Mouse (Mus musculus) heart, adult 11 months (tissue): ENCODE measurements around the gene Tnks1bp1.

ENCODE experiments used
- DNase-seq: peaks from one replicate; pipeline ENCODE4 v3.0.0; 2022

Gene Tnks1bp1

GRCm38 (mm10) chr2:85043623-85044022 is 4.2 kb upstream of the Tnks1bp1 start:
- peak; percentile 82 for DNase-seq

GRCm38 (mm10) chr2:85046222-85046621 is 1.6 kb upstream of the Tnks1bp1 start:
- no peak for DNase-seq

- peak; percentile 95 for DNase-seq
Measured at GRCm38 (mm10) chr2:85047081-85047480, 741 bp upstream of the Tnks1bp1 start.

- peak; percentile 99 for DNase-seq
Measured at GRCm38 (mm10) chr2:85048168-85048751, 438 bp downstream of the Tnks1bp1 start.

GRCm38 (mm10) chr2:85049277-85049676 is 1.5 kb downstream of the Tnks1bp1 start:
- peak; percentile 95 for DNase-seq

GRCm38 (mm10) chr2:85050001-85050634 is 2.3 kb downstream of the Tnks1bp1 start:
- DNase-seq, result peak; percentile 99

- DNase-seq, result peak; percentile 98
Measured at GRCm38 (mm10) chr2:85050746-85051145, 2.9 kb downstream of the Tnks1bp1 start.

- DNase-seq, result peak; percentile 94
Measured at GRCm38 (mm10) chr2:85053192-85053816, 5.5 kb downstream of the Tnks1bp1 start.

GRCm38 (mm10) chr2:85056711-85057110 is 8.9 kb downstream of the Tnks1bp1 start:
- peak; percentile 95 for DNase-seq

- no peak for DNase-seq
Measured at GRCm38 (mm10) chr2:85059677-85060076, 11.9 kb downstream of the Tnks1bp1 start.

GRCm38 (mm10) chr2:85060591-85061060 is 12.8 kb downstream of the Tnks1bp1 start:
- DNase-seq, result peak; percentile 98

GRCm38 (mm10) chr2:85061107-85061541 is 13.3 kb downstream of the Tnks1bp1 start:
- no peak for DNase-seq

- peak; percentile 97 for DNase-seq
Measured at GRCm38 (mm10) chr2:85065141-85065875, 17.5 kb downstream of the Tnks1bp1 start.

GRCm38 (mm10) chr2:85066937-85067336 is 19.1 kb downstream of the Tnks1bp1 start:
- no peak for DNase-seq

GRCm38 (mm10) chr2:85067903-85068625 is 20.2 kb downstream of the Tnks1bp1 start:
- DNase-seq, result peak; percentile 89

GRCm38 (mm10) chr2:85068626-85069025 is 20.8 kb downstream of the Tnks1bp1 start:
- DNase-seq, result no peak

GRCm38 (mm10) chr2:85070086-85070485 is 22.3 kb downstream of the Tnks1bp1 start:
- DNase-seq, result peak; percentile 91

GRCm38 (mm10) chr2:85071921-85072320 is 24.1 kb downstream of the Tnks1bp1 start:
- DNase-seq, result peak; percentile 81

- no peak for DNase-seq
Measured at GRCm38 (mm10) chr2:85073751-85074150, 25.9 kb downstream of the Tnks1bp1 start.

- peak; percentile 96 for DNase-seq
Measured at GRCm38 (mm10) chr2:85088716-85089646, 41.2 kb downstream of the Tnks1bp1 start.

GRCm38 (mm10) chr2:85091325-85091724 is 43.5 kb downstream of the Tnks1bp1 start:
- peak; percentile 49 for DNase-seq
